Mouse (Mus musculus) midbrain, embryonic 14.5 days (tissue): Measurements from ENCODE around the gene Dennd1a. TPM values are rescaled to one million over a fixed set of nuclear protein-coding genes. Genes with fewer than 3 reads are reported as not detected.

Source experiments
- ATAC-seq: fragments of 200-750 bp; cut with Nextera tagmentation; 2 replicates; pipeline ENCODE4 v1.8.0; 2017; ENCODE audit warnings: moderate number of reproducible peaks, moderate library complexity; ENCODE audit not compliant: low FRiP score, low TSS enrichment
- DNase-seq: peaks from one replicate; pipeline ENCODE4 v3.0.0-alpha.2; 2015
- H3K27ac ChIP-seq: fragments of 300-500 bp; sonication (generic); replicated peaks from 2 replicates; pipeline ENCODE4 v1.5.1; 2014; ENCODE audit warnings: mild to moderate bottlenecking, low read depth, low read length, moderate library complexity
- H3K27me3 ChIP-seq: fragments of 300-500 bp; sonication (generic); 2 replicates; pipeline ENCODE4 v1.6.1; 2014; ENCODE audit warnings: low read length, control low read depth, mixed read lengths; ENCODE audit not compliant: control insufficient read depth, insufficient read depth
- H3K36me3 ChIP-seq: fragments of 300-500 bp; sonication (generic); 2 replicates; pipeline ENCODE4 v1.6.1; 2014; ENCODE audit warnings: low read length, control low read depth; ENCODE audit not compliant: control insufficient read depth, insufficient read depth
- H3K4me1 ChIP-seq: fragments of 300-500 bp; sonication (generic); 2 replicates; pipeline ENCODE4 v1.6.1; 2014; ENCODE audit warnings: mild to moderate bottlenecking, antibody characterized with exemption, low read length, control low read depth; ENCODE audit not compliant: control insufficient read depth, insufficient read depth
- H3K4me2 ChIP-seq: fragments of 300-500 bp; sonication (generic); 2 replicates; pipeline ENCODE4 v1.6.1; 2014; ENCODE audit warnings: mild to moderate bottlenecking, low read length, moderate library complexity
- H3K4me3 ChIP-seq: fragments of 300-500 bp; sonication (generic); replicated peaks from 2 replicates; pipeline ENCODE4 v1.5.1; 2014; ENCODE audit warnings: low read depth, low read length
- H3K9ac ChIP-seq: fragments of 300-500 bp; sonication (generic); replicated peaks from 2 replicates; pipeline ENCODE4 v1.6.1; 2014; ENCODE audit warnings: mild to moderate bottlenecking, low read length, moderate library complexity
- H3K9me3 ChIP-seq: fragments of 300-500 bp; sonication (generic); 2 replicates; pipeline ENCODE4 v1.6.1; 2016; ENCODE audit warnings: low read length, control low read depth, mixed read lengths; ENCODE audit not compliant: control insufficient read depth
- WGBS: fragments of 180-500 bp; shearing (Covaris S2); extraction: QIAGEN DNeasy Blood & Tissue Kit; methylation state at CpG from one replicate; pipeline ENCODE4 v1.1.7; 2014; 5-methylcytosine and 5-hydroxymethylcytosine counted together
- polyA plus RNA-seq: library from polyadenylated mRNA; unstranded; fragments of >200 nt; fragmentation: Nextera tagmentation; extraction: Ambion mirVana; gene quantifications from 2 replicates; pipeline ENCODE4 v1.2.1, GENCODE M21; 2014

The Dennd1a gene
- polyA plus RNA-seq, 1 experiment from 2014 or later = 16.6 TPM

DNA sequence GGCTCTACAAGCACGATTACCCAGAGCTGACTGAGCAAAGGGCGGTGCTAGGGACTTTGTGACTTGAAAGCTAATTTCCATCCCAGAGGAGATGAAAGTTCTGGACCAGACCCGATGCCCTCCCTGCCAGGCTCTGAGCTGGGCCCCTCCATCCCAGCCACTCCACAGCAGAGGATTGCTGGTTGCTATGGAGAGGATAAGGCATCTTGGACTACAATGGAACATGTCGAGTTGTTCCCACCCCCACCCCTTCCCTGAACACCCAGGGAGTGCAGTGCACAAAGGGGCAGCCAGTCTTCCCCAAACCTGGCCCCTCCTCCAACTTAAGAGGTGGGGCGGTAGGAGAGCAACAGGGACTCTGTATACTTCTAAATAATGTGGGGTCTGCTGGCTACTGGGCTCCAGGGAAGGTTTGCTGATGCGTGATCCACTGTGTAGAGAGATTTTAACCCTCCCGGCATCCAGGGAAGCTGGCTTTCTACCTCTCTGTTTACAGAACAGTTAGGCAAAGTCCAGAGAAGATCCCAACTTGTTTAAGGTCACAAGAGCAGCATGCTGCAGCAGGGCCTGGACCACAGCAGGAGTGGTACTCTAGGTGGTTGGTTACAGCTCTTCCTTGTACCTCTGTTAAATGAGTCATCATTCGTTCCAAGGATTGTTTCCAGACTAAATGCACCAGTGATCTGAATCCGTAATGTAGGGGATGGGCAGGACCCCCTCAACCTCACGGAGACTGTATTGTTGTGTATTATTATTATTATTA lies 509.1 kb downstream of the Dennd1a start:
- Histone ChIP-seq H3K9ac (no peak overlapping the region; the same call in 1 of the 2 replicates), H3K4me1 (peaks cover 55% of the 10 kb centered on the region), H3K27ac (peak overlapping the region; percentile 72), H3K27me3 (no peaks in the 10 kb centered on the region), H3K36me3 (no peaks in the 10 kb centered on the region), H3K9me3 (no peaks in the 10 kb centered on the region), H3K4me3 (0 out of 2 replicates have a peak overlapping the region, but pooled peaks have one; percentile 36), H3K4me2 (peak overlapping the region; percentile 53)
- peak; percentile 81 for ATAC-seq
- 8% methylated on average over 10 of the region's 10 CpGs for WGBS
- peak; percentile 77 for DNase-seq

DNA sequence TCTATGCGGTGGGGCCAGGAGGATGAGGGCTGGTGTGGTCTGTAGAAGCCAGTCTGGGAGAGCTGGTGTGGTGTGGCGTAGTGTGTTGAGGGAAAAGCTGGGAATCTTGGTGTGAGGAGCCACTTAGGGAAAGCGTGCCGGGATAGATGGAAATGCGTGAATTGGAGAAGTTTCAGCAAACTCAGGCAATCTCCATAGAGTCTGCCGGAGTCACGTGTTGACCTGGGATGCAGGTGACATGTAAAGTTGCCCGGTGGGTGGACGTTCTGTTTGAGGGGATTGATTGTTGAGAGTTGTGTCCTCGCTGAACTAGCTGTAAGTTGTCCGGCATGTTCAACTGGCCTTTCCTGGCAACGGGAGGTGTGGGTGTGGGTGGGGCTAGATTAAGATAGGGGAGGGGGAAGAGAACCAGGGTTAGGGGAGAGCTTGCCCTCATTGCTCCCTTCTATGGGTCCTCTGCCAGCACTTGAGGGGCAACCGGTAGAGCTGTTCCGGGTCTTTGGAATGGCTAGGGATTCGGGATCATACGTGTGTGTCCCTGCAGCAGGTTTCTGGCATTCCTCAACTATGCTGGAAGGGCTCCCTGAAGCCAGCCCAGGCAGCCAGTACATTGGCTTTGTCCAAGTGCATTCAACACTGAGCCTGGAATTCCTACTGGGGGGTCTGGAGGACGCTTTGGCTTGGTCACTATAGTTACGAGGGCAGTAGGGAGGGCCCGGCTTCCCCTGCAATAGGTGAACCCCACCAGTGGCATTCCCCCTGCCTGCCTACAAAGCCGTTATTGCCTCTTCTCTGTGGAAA lies 510.4 kb downstream of the Dennd1a start:
- Histone ChIP-seq H3K36me3 (no peaks in the 10 kb centered on the region), H3K27ac (peak overlapping the region; percentile 67), H3K4me2 (peak overlapping the region; percentile 53), H3K9me3 (no peaks in the 10 kb centered on the region), H3K4me3 (peak overlapping the region; percentile 36), H3K27me3 (no peaks in the 10 kb centered on the region), H3K4me1 (peaks cover 53% of the 10 kb centered on the region), H3K9ac (peak overlapping the region; percentile 34)
- WGBS = 6% methylated on average over 20 of the region's 20 CpGs
- DNase-seq (no peak), ATAC-seq (no peak)

DNA sequence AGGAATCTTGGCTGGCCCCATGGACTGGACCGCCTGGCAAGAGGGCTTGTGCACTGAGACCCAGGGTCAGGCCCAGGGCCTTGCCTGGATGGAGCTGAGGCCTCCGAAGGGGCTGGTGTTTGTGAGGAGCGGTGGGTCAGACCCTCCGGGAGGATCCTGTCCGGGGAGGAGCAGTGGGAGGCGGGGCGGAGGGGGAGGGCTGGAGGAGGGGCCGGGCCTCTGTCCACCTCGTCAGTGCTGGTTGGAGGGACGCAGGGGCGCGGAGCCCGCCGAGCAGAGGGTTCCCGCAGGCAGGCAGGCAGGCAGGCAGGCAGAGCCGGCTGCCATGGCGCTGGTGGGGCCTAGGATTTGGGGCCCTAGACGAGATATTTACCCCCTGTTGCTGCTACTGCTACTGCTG lies 511.2 kb downstream of the Dennd1a start, which contains the start of gene Crb2:
Crb2 (plus strand) TSS at position 234 of the 400 bp plus-strand sequence.
- 2% methylated on average over 17 of the region's 18 CpGs for WGBS
- no peaks in the 10 kb centered on the region for H3K36me3 ChIP-seq
- peak within 1 kb of the TSS; percentile 53 for H3K4me2 ChIP-seq
- no peaks in the 10 kb centered on the region for H3K9me3 ChIP-seq
- peaks cover 53% of the 10 kb centered on the region for H3K4me1 ChIP-seq
- H3K27ac ChIP-seq = peak within 1 kb of the TSS; percentile 67
- peak within 1 kb of the TSS; percentile 36 for H3K4me3 ChIP-seq
- DNase-seq (peak; percentile 65), ATAC-seq (peak; percentile 34; the same call in 1 of the 2 replicates)
- peak within 1 kb of the TSS; percentile 34 for H3K9ac ChIP-seq
- H3K27me3 ChIP-seq = no peaks in the 10 kb centered on the region

DNA sequence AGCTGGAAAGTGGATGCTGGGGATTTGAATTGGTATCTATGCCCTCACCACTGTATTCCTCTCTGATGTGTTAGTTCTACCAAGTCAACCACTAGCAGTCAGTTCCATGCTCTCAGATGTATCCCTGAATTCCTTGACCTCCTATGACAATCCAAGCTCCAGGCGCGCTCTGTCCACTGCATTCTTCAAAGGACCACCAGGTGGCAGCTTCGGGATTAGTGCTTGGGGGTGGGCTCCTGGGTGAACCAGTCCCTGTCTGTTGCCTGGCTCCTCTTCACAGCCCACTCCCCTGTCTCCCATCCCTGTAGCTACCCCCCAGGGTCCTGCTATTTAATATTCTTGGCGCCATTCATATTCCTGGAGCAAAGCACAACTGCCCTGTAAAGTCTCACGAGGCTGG lies 512.6 kb downstream of the Dennd1a start:
- ATAC-seq (no peak), DNase-seq (peak; percentile 82)
- no peaks in the 10 kb centered on the region for H3K36me3 ChIP-seq
- no peak overlapping the region for H3K4me3 ChIP-seq
- peaks cover 40% of the 10 kb centered on the region for H3K4me1 ChIP-seq
- H3K4me2 ChIP-seq = no peak overlapping the region
- H3K27ac ChIP-seq = no peak overlapping the region
- WGBS = 7% methylated on average over 5 of the region's 5 CpGs
- no peaks in the 10 kb centered on the region for H3K27me3 ChIP-seq
- H3K9ac ChIP-seq = no peak overlapping the region
- no peaks in the 10 kb centered on the region for H3K9me3 ChIP-seq

DNA sequence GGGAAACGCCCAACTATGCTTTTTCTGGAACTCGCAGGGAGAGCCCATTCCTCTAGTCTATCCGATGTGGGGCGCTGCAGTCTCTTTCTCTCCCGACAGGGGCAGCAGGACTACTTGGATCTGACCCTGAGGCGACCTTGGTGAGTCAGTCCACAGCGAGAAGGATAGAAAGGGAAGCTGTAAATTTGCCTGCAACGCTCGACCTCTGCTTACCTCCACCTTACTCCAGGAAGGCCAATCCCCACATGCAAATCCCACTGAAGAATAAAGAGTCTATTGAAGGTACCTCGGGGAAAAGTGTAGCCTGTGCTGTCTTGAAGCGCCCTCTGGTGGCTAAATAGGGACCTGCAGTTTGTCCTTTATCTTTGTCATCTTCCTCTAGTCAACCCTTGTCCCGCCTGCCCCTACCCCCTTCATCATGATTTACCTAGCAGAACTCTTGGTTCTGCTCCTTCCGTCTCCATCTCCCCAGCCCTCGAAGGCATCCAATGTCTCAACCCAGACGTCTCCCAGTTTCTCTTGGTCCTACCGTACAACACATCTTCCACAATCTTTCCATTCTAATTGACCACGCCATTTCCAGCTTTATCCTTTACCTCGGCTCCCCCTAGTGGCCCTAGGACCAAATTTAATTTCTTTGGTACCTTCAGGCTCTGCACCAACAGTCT lies 515.4 kb downstream of the Dennd1a start:
- H3K4me1 ChIP-seq = peaks cover 38% of the 10 kb centered on the region
- no peaks in the 10 kb centered on the region for H3K9me3 ChIP-seq
- peak overlapping the region; percentile 32 for H3K4me3 ChIP-seq
- H3K36me3 ChIP-seq = no peaks in the 10 kb centered on the region
- H3K4me2 ChIP-seq = peak overlapping the region; percentile 59
- no peak overlapping the region for H3K27ac ChIP-seq
- no peaks in the 10 kb centered on the region for H3K27me3 ChIP-seq
- DNase-seq (peak; percentile 93), ATAC-seq (peak; percentile 44)
- under 1% methylated on average over 18 of the region's 18 CpGs for WGBS
- H3K9ac ChIP-seq = no peak overlapping the region; the same call in 1 of the 2 replicates

DNA sequence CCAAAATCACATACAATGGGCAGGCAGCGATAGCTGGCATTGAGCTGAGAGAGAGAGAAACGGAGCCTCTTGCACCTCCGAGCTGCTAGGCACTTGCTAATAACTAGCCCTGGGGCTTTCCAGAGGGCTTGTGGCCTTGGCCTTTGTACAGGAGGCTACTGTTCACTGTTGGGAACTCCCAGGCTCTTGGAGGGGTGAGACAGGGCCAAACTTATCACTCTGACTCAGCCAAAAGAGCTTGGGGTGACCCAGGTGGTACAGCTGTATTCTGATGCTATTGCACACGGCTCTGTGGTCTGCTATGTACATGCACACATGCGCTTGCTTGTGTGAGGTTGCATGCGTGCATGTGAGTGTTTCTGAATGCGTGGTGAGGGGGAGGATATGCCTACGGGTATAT lies 517.4 kb downstream of the Dennd1a start:
- DNase-seq = no peak
- H3K36me3 ChIP-seq = no peaks in the 10 kb centered on the region
- no peak overlapping the region for H3K27ac ChIP-seq
- no peak overlapping the region for H3K4me2 ChIP-seq
- ATAC-seq = no peak
- peaks cover 43% of the 10 kb centered on the region for H3K4me1 ChIP-seq
- no peak overlapping the region for H3K9ac ChIP-seq
- no peaks in the 10 kb centered on the region for H3K9me3 ChIP-seq
- H3K27me3 ChIP-seq = no peaks in the 10 kb centered on the region
- 80% methylated on average over 8 of the region's 8 CpGs for WGBS
- H3K4me3 ChIP-seq = no peak overlapping the region

DNA sequence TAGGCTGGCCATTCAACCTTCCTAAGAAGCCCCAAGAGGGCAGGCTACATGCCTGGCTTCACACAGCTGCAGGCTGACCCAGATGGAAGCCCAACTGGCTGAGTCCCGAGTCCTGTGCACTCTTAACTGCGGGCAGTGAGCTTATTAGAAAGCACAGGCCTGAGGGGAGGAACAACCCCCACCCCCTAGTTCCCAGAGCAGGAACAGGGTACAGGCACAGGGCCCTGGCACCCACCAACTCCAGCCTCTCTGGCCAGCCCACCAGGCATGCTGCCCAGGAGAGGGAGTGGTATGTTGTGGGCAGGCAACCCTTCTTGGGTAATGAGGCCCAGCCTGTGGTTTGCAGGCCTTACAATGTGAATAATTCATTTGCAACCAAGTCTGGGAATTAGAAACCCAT lies 518.3 kb downstream of the Dennd1a start:
- H3K4me1 ChIP-seq = peaks cover 47% of the 10 kb centered on the region
- no peak overlapping the region for H3K9ac ChIP-seq
- H3K27me3 ChIP-seq = no peaks in the 10 kb centered on the region
- peak; percentile 39; the same call in 1 of the 2 replicates for ATAC-seq
- no peaks in the 10 kb centered on the region for H3K36me3 ChIP-seq
- H3K4me3 ChIP-seq = no peak overlapping the region
- H3K27ac ChIP-seq = peak overlapping the region; percentile 41; the same call in 1 of the 2 replicates
- no peak overlapping the region for H3K4me2 ChIP-seq
- WGBS = 23% methylated on average over 2 of the region's 2 CpGs
- no peaks in the 10 kb centered on the region for H3K9me3 ChIP-seq
- DNase-seq = no peak

DNA sequence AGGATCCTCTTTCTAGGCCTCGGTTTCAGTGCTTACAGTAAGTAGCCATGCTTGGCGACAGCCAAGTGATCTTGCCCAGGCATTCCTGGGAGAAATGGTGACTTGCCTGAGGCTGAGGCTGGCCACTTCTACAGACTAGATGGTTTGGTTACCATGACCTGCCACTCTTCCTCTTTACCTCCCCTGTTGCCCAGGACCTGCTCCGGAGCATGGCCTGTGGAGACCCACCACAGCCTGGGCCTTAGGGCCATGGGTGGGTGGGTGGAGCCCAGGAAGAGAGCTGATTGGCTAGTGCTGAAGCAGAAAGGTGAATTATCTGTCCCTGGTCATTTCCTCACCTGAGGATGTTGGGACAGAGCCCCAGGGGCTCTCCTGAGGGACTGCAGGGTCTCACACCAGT lies 519.5 kb downstream of the Dennd1a start:
- DNase-seq = no peak
- WGBS = 55% methylated on average over 3 of the region's 3 CpGs
- Histone ChIP-seq H3K27ac (no peak overlapping the region), H3K4me1 (peaks cover 48% of the 10 kb centered on the region), H3K4me2 (no peak overlapping the region), H3K9me3 (no peaks in the 10 kb centered on the region), H3K4me3 (no peak overlapping the region), H3K9ac (no peak overlapping the region), H3K36me3 (no peaks in the 10 kb centered on the region), H3K27me3 (no peaks in the 10 kb centered on the region)
- ATAC-seq = no peak
